Mouse (Mus musculus) heart, embryonic 12.5 days (tissue): ENCODE results near the gene Gm12184. TPM values are rescaled to one million over a fixed set of nuclear protein-coding genes. Genes with fewer than 3 reads are reported as not detected.

Experiments
- ATAC-seq: fragments of 200-750 bp; cut with Nextera tagmentation; 2 replicates; pipeline ENCODE4 v1.8.0; 2017; ENCODE audit warnings: moderate TSS enrichment, moderate library complexity; ENCODE audit not compliant: insufficient number of reproducible peaks, low FRiP score
- H3K27ac ChIP-seq: fragments of 300-500 bp; sonication (generic); 2 replicates; pipeline ENCODE4 v1.5.1; 2016; ENCODE audit warnings: mild to moderate bottlenecking, moderate library complexity; ENCODE audit not compliant: poor library complexity, severe bottlenecking
- H3K27me3 ChIP-seq: fragments of 300-500 bp; sonication (generic); replicated peaks from 2 replicates; pipeline ENCODE4 v1.6.1; 2016; ENCODE audit warnings: mild to moderate bottlenecking, moderate library complexity
- H3K36me3 ChIP-seq: fragments of 300-500 bp; sonication (generic); 2 replicates; pipeline ENCODE4 v1.6.1; 2016; ENCODE audit warnings: mild to moderate bottlenecking, moderate library complexity
- H3K4me1 ChIP-seq: fragments of 300-500 bp; sonication (generic); replicated peaks from 2 replicates; pipeline ENCODE4 v1.6.1; 2016; ENCODE audit warnings: mild to moderate bottlenecking
- H3K4me2 ChIP-seq: fragments of 300-500 bp; sonication (generic); 2 replicates; pipeline ENCODE4 v1.6.1; 2016; ENCODE audit warnings: mild to moderate bottlenecking, moderate library complexity
- H3K4me3 ChIP-seq: fragments of 300-500 bp; sonication (generic); 2 replicates; pipeline ENCODE4 v1.5.1; 2016; ENCODE audit warnings: mild to moderate bottlenecking
- H3K9ac ChIP-seq: fragments of 300-500 bp; sonication (generic); 2 replicates; pipeline ENCODE4 v1.6.1; 2016; ENCODE audit warnings: mild to moderate bottlenecking, moderate library complexity
- H3K9me3 ChIP-seq: fragments of 300-500 bp; sonication (generic); replicated peaks from 2 replicates; pipeline ENCODE4 v1.6.1; 2016; ENCODE audit warnings: mild to moderate bottlenecking, moderate library complexity
- whole genome bisulfite sequencing: fragments of 180-500 bp; shearing (Covaris S2); methylation state at CpG from one replicate; pipeline ENCODE4 v1.1.7; 2016; 5-methylcytosine and 5-hydroxymethylcytosine counted together
- polyA plus RNA-seq: library from polyadenylated mRNA; unstranded; fragments of >200 nt; fragmentation: Nextera tagmentation; extraction: Ambion mirVana; gene quantifications from 2 replicates; pipeline ENCODE4 v1.2.1, GENCODE M21; 2016

The Gm12184 gene
- polyA plus RNA-seq, 1 experiment from 2014 or later: 5.3 TPM

DNA sequence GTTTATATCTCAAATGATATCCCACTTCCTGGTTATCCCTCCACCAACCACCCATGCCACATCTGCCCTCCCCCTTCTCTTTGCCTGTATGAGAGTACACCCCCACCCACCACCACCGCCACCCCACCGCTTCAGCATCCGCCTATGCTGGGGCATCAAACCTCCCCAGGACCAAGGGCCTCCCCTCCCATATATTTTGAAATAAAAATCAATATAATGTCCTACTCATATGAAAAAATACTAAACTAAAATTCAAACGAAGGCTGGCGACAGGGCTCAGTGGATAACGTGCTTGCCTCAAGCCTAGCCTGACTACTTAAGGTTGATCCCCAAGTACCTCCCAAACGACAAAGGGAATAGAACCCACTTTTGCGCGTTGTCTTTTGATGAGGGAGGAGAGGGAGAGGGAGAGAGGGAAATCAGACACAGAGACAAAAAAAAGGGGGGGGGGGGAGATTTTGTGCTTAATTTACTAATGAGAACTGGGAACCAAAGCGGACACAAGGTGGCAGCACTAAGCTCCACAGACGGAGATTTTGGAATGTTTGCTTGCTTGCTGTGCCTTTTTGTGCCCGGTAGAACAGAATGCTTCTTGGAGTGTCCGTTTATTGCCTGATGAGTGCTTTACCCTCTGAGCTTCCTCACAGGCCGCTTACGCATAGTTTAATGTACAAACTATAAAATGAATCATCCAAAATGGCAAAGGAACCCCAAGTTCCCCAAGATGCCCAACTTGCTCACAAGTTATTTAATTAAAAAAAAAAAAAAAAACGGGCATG lies 38.0 kb downstream of the Gm12184 start:
- H3K9me3 ChIP-seq: no peaks in the 10 kb centered on the region
- no peak overlapping the region for H3K27ac ChIP-seq
- H3K36me3 ChIP-seq: no peaks in the 10 kb centered on the region
- 5% methylated on average over 16 of the region's 16 CpGs for WGBS
- 0 out of 2 replicates have a peak, but pooled peaks have one; percentile 54 for ATAC-seq
- H3K9ac ChIP-seq: peak overlapping the region; percentile 60
- H3K27me3 ChIP-seq: no peaks in the 10 kb centered on the region
- peaks cover 4% of the 10 kb centered on the region; the same call in 1 of the 2 replicates for H3K4me1 ChIP-seq
- peak overlapping the region; percentile 44 for H3K4me3 ChIP-seq
- H3K4me2 ChIP-seq: peak overlapping the region; percentile 60

DNA sequence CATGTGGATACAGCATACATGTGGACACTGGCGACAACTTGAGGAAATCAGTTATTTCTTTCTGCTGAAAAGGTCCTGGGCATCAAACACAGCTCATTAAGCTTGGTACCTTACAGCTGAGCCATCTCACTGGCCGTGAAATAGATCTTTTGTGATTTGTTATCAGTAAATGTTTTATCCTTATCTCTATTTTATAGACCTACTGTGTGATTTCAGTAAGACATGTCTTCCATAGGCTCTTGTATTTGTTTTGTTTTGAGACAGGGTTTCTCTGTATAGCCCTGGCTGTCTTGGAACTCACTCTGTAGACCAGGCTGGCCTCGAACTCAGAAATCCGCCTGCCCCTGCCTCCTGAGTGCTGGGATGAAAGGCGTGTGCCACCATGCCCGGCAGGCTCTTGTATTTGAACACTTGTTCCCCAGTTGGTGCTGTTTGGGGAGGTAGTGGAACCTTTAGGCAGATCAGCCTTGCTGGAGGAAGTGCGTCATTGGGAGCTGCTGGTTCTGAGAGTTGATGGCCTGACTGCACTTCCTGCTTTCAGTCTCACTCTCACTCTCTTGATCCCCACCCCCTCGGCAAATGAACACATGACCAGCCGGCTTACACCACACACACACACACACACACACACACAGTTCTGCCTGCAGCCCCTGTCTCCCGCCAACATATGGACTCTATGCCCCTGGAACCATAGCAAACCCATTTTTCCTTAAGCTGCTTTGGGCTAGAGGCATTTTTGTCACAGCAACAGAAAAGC lies 38.8 kb downstream of the Gm12184 start:
- Histone ChIP-seq H3K4me1 (peaks cover 4% of the 10 kb centered on the region; the same call in 1 of the 2 replicates), H3K4me3 (peak overlapping the region; percentile 44; the same call in 1 of the 2 replicates), H3K27me3 (no peaks in the 10 kb centered on the region), H3K9ac (no peak overlapping the region), H3K4me2 (peak overlapping the region; percentile 60), H3K9me3 (no peaks in the 10 kb centered on the region), H3K27ac (no peak overlapping the region), H3K36me3 (no peaks in the 10 kb centered on the region)
- 46% methylated on average over 10 of the region's 10 CpGs for WGBS
- ATAC-seq: peak; percentile 69

DNA sequence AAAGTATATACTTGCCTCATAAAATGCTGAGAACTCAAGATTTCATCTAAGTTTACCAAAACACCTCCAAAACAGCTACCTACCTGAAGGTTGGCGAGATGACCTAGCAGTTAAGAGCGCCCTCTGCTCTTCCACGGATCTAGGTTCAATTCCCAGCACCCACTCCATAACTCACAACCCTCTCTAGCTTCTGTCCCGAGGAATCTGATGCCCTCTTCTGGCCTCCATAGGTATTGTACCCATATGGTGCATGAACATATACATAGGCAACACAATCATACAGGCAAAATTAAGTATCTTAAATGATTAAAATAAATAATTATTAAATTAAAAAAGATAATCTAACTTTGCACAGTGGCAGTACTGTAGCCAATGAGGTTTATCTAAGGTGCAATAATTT lies 44.2 kb downstream of the Gm12184 start:
- H3K9ac ChIP-seq: no peak overlapping the region
- no peaks in the 10 kb centered on the region for H3K9me3 ChIP-seq
- H3K27ac ChIP-seq: no peak overlapping the region
- no peak overlapping the region for H3K4me2 ChIP-seq
- no peaks in the 10 kb centered on the region for H3K36me3 ChIP-seq
- no peaks in the 10 kb centered on the region for H3K4me1 ChIP-seq
- 74% methylated on average over 4 of the region's 4 CpGs for WGBS
- no peaks in the 10 kb centered on the region for H3K27me3 ChIP-seq
- no peak overlapping the region for H3K4me3 ChIP-seq
- no peak for ATAC-seq

DNA sequence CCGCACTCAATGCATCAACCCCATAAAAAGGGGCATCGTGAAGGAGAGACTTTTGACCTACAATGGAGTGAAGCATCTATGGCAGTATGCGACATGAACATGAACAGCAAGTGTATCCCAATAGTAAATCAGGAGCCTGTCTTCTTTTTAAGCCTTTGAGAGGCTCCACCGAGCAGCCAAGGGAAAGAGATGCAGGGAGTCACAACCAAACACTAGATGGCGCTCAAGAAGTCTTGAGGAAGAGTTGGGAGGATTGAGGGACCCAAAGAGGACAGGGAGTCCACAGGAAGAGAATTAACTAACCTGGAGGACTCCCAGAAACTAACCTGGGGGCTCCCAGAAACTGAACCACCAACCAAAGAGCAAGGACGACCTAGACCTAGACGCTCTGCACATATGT lies 47.0 kb downstream of the Gm12184 start:
- Histone ChIP-seq H3K4me1 (no peaks in the 10 kb centered on the region; the same call in 1 of the 2 replicates), H3K9me3 (no peaks in the 10 kb centered on the region), H3K4me2 (no peak overlapping the region), H3K9ac (no peak overlapping the region), H3K36me3 (no peaks in the 10 kb centered on the region), H3K4me3 (no peak overlapping the region), H3K27me3 (no peaks in the 10 kb centered on the region), H3K27ac (no peak overlapping the region)
- ATAC-seq: no peak
- WGBS: 29% methylated on average over 7 of the region's 7 CpGs

DNA sequence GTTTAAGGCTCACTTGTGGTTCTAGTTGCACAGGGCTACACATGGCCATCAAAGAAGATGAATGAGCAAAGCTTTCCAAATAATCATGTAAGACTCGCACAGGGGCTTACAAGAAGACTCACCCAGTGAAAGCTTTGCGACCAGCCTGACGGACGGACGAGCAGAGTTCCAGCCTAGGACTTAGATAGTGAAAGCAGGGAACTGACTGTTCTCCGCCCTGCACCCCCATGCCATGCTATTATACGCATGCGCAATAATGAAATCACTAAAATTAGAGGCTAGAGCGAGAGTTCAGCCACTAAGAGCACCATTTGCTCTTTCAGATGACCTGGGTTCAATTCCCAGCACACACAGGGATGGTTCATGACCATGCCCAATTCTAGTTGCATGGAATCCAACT lies 49.2 kb downstream of the Gm12184 start:
- Histone ChIP-seq H3K4me1 (no peaks in the 10 kb centered on the region; the same call in 1 of the 2 replicates), H3K9me3 (no peaks in the 10 kb centered on the region), H3K27me3 (no peaks in the 10 kb centered on the region), H3K27ac (no peak overlapping the region), H3K4me2 (no peak overlapping the region), H3K36me3 (no peaks in the 10 kb centered on the region), H3K9ac (no peak overlapping the region), H3K4me3 (no peak overlapping the region)
- ATAC-seq: no peak
- WGBS: 84% methylated on average over 9 of the region's 9 CpGs

DNA sequence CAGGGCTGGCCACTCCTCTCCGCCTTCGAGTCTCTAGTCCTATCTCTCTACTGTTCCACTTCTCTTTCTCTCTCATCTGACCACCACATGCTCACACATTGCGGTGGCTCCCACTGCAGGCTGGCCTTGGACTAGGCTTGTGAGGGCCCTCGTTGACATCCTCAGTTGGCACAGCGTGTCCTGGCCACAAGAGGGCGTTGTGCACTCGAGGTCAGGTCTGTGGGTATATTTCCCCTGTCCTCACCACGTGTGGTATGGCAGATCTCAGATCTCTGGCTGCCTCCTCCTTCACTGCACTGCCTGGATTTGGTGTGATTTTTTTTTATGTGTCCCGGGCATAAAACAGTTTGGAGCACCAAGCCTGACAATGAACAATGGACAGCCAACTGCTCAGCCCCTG lies 49.8 kb downstream of the Gm12184 start:
- H3K4me1 ChIP-seq: no peaks in the 10 kb centered on the region; the same call in 1 of the 2 replicates
- no peak overlapping the region for H3K27ac ChIP-seq
- no peak for ATAC-seq
- no peak overlapping the region for H3K4me3 ChIP-seq
- no peak overlapping the region for H3K4me2 ChIP-seq
- H3K9ac ChIP-seq: no peak overlapping the region
- H3K9me3 ChIP-seq: no peaks in the 10 kb centered on the region
- 45% methylated on average over 9 of the region's 9 CpGs for WGBS
- no peaks in the 10 kb centered on the region for H3K36me3 ChIP-seq
- no peaks in the 10 kb centered on the region for H3K27me3 ChIP-seq

DNA sequence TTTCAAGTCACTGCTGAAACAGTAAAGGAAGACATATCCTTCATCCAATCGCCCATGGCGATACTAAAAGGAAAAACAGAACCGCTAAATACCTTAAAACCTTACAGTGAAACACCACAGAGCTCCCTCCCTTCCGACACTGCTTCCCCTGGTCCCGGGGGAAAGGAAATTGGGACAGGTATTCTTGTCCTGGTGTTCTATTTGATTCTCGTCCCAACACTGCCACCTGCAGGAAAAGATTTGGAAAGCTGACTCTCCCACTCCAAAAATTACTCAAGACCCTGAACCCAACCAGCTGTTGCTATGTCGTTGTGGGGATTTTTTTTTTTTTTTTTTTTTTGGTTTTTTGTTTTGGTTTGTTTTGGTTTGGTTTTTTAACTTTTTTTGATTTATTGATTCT lies 51.0 kb downstream of the Gm12184 start:
- H3K4me1 ChIP-seq: no peaks in the 10 kb centered on the region; the same call in 1 of the 2 replicates
- WGBS: 2% methylated on average over 7 of the region's 7 CpGs
- no peak overlapping the region for H3K4me2 ChIP-seq

More for the DNA sequence above, 51.0 kb downstream of the Gm12184 start:
- Histone ChIP-seq H3K27ac (no peak overlapping the region), H3K4me3 (no peak overlapping the region), H3K9me3 (no peaks in the 10 kb centered on the region), H3K36me3 (no peaks in the 10 kb centered on the region), H3K9ac (no peak overlapping the region), H3K27me3 (no peaks in the 10 kb centered on the region)
- ATAC-seq: no peak

Other genes starting within 250 kb of the Gm12184 start
- gene Rack1, start 26.3 kb downstream of the Gm12184 start, polyA plus RNA-seq: 397 and 428 TPM in 2 replicates
- 4.3 and 4.4 TPM in 2 replicates for gene Trim41, start 9.3 kb downstream of the Gm12184 start, polyA plus RNA-seq
- gene Trim7, start 515 bp downstream of the Gm12184 start, polyA plus RNA-seq: 0.39 and 0.52 TPM in 2 replicates
- 7.6 and 7.7 TPM in 2 replicates for gene Irgm1, start 45.0 kb upstream of the Gm12184 start, polyA plus RNA-seq
- 0.09 and 0.22 TPM in 2 replicates for gene Gm5431, start 75.6 kb upstream of the Gm12184 start, polyA plus RNA-seq
- 1.1 and 1.5 TPM in 2 replicates for gene Psme2b, start 119.5 kb upstream of the Gm12184 start, polyA plus RNA-seq
- gene Olfr56, start 152.2 kb upstream of the Gm12184 start, polyA plus RNA-seq: not detected in 2 replicates
- 0.09 TPM in 1 of 2 replicates, not detected in the other for gene 9930111J21Rik1, start 152.7 kb upstream of the Gm12184 start, polyA plus RNA-seq
- not detected in 2 replicates for gene Gm12185, start 165.6 kb upstream of the Gm12184 start, polyA plus RNA-seq
- gene Tgtp1, start 167.5 kb upstream of the Gm12184 start, polyA plus RNA-seq: not detected in 2 replicates
- 0.23 and 0.24 TPM in 2 replicates for gene 9930111J21Rik2, start 224.6 kb upstream of the Gm12184 start, polyA plus RNA-seq
- gene Tgtp2, start 237.6 kb upstream of the Gm12184 start, polyA plus RNA-seq: not detected in 2 replicates
- 0.55 and 0.68 TPM in 2 replicates for gene Ifi47, start 249.9 kb upstream of the Gm12184 start, polyA plus RNA-seq